Mouse (Mus musculus) CH12.LX (cell line): ENCODE data around the gene Fam49a.

ENCODE experiments used
- CHD2 ChIP-seq: IDR thresholded peaks from 2 replicates; pipeline ENCODE4 v1.6.1; 2011; ENCODE audit warnings: low read length, improper control_type of control experiment
- CTCF ChIP-seq, 2 experiments: IDR thresholded peaks in 1 of 2; conservative IDR thresholded peaks in 1 of 2; 2 replicates each; pipeline ENCODE4 v1.5.1; 2011 to 2012; ENCODE audit warnings: low read depth in 2 of 2, low read length in 2 of 2, improper control_type of control experiment in 1 of 2, inconsistent platforms in 1 of 2, mild to moderate bottlenecking in 1 of 2, moderate library complexity in 1 of 2
- EP300 ChIP-seq: IDR thresholded peaks from 2 replicates; pipeline ENCODE4 v1.6.1; 2011; ENCODE audit warnings: low read length, improper control_type of control experiment
- JUND ChIP-seq: conservative IDR thresholded peaks from 2 replicates; pipeline ENCODE4 v1.6.1; 2011; ENCODE audit warnings: low read depth, low read length, improper control_type of control experiment
- KAT2A ChIP-seq: IDR thresholded peaks from 2 replicates; pipeline ENCODE4 v1.6.1; 2012; ENCODE audit warnings: low read length, improper control_type of control experiment, inconsistent platforms; ENCODE audit not compliant: insufficient replicate concordance
- MAX ChIP-seq: IDR thresholded peaks from 2 replicates; pipeline ENCODE4 v1.6.1; 2011; ENCODE audit warnings: low read length, improper control_type of control experiment
- POLR2A ChIP-seq: IDR thresholded peaks from 2 replicates; pipeline ENCODE4 v1.6.1; 2011; ENCODE audit warnings: low read depth, mild to moderate bottlenecking, improper control_type of control experiment, low read length
- UBTF ChIP-seq: IDR thresholded peaks from 2 replicates; pipeline ENCODE4 v1.6.1; 2012; ENCODE audit warnings: low read depth, mild to moderate bottlenecking, inconsistent platforms, low read length, improper control_type of control experiment, moderate library complexity
- USF1 ChIP-seq: IDR thresholded peaks from 2 replicates; pipeline ENCODE4 v1.6.1; 2014; ENCODE audit warnings: low read depth, mild to moderate bottlenecking, inconsistent platforms, low read length, improper control_type of control experiment
- ZNF384 ChIP-seq: IDR thresholded peaks from 2 replicates; pipeline ENCODE4 v1.6.1; 2012; ENCODE audit warnings: low read depth, low read length, improper control_type of control experiment, inconsistent platforms

GRCm38 (mm10) chr12:12349645-12350288 is 87.8 kb downstream of the Fam49a start:
- TF ChIP-seq CTCF (conservative IDR thresholded peaks at IDR 0.05 in 1 of 2, IDR thresholded peaks at IDR 0.05 in 1 of 2; ENCODE audit: low read depth in 2 of 2, low read length in 2 of 2) (peak in 1 of 2 experiments; percentile 72; a peak in 2 of 4 replicates), POLR2A (no peak), EP300 (no peak), JUND (no peak), ZNF384 (no peak), UBTF (no peak), KAT2A (no peak), CHD2 (no peak), MAX (no peak), USF1 (no peak)
